Mouse (Mus musculus) frontal cortex, adult (tissue): ENCODE measurements around the gene Ankrd36.
"Not testable (repeated sequence)": the region's sequence is repeated elsewhere in the genome, so short reads cannot be mapped to it uniquely, and the experiment has no call there.

Experiments
- ATAC-seq: cut with Nextera tagmentation; 2 replicates; pipeline ENCODE4 v1.9.2; 2017; ENCODE audit warnings: mild to moderate bottlenecking, moderate library complexity, mixed read lengths; ENCODE audit not compliant: low TSS enrichment

Gene Ankrd36

GRCm38 (mm10) chr11:5569474-5569873 lies at the start of gene Ankrd36:
Gene Ankrd36 (plus strand): TSS chr11:5569684.
- no peak for ATAC-seq

DNA sequence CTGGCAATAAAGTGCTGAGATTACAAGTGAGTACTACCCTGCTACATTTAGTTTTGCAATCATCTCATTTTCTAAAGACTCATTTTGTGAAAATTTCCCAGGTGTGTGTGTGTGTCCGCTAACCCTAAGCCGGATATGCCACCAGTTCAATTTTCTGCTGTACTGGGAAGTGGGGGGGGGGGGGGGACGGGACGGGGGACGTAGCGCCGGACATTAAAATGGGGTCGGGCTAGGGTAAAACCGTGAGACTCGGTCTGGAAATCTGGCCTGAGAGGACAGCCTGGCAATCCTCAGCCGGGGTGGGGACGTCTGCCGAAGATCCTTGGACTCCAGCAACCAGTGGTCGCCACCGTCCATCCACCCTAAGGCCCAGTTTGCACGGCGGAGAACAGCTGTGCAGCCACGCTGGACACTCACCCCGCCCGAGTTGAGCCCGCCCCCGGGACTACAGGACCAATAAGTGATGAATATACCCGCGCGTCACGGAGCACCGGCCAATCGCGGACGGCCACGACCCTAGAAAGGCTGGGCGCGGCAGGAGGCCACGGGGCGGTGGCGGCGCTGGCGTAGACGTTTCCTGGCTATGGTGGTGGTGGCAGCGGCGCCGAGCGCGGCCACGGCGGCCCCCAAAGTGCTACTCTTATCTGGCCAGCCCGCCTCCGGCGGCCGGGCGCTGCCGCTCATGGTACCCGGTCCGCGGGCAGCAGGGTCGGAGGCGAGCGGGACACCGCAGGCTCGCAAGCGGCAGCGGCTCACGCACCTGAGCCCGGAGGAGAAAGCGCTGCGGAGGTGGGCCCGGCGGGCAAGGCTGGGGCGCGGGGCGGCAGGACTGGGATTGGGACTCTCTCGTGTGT lies 48.8 kb upstream of the Ankrd36 start, which contains the start of gene Xbp1:
TSS of gene Xbp1 (plus strand) at position 248 of the 854 bp plus-strand sequence.
- ATAC-seq = peak; percentile 92

DNA sequence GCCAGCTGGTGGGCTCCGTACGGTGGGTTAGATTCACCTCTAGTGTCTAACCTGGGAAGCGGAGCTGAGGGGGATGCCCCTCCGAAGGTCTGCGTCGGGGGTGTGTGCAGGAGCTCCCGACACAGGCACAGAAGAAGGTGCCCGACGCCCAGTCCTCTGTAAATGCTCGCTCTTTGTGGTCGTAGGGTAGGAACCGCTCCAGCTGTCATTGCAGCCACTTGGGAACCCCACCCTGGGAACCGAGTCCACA lies 48.3 kb upstream of the Ankrd36 start:
- no peak; the same call in 1 of the 2 replicates for ATAC-seq

- peak; percentile 74 for ATAC-seq
These were observed 47.8 kb upstream of the Ankrd36 start for GRCm38 (mm10) chr11:5521516-5522291.

DNA sequence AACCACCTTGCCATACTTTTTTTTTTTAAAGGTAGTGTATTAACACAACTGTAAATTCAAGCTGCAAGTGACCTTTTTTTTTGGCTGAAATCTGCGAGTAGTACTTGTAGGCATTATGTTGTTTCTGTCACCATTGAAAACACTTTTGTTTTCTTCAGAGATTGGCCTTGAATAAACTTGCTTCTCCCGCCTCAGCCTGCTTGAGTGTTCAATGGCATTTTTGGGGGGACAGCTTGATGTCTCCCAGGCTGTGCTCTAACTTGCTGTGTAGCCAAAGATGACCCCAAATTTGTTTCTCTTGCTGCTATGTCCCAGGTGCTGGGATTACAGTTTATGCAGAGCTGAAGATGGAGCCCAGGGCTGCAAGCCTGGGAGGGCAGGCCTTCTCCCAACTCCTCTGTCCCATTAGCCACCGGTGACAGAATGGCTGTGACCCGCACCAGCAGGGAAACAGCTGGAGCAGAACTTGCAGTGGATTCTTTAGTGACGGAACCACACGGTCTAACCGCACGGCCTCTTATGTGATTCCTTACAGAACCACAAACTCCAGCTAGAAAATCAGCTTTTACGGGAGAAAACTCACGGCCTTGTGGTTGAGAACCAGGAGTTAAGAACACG lies 46.6 kb upstream of the Ankrd36 start:
- ATAC-seq = no peak

DNA sequence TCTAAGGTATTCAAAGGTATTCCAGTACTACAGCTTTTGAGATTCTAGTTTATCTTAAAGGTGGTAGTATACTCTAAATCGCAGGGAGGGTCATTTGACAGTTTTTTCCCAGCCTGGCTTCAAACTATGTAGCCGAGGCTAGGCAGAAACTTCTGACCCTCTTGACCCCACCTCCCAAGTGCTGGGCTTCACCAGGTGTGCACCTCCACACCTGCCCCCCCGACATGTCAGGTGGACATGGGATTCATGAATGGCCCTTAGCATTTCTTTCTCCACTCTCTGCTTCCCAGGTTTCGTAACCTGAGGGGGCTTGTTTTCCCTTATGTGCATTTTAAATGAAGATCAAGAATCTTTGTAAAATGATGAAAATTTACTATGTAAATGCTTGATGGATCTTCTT lies 44.1 kb upstream of the Ankrd36 start:
- no peak for ATAC-seq

DNA sequence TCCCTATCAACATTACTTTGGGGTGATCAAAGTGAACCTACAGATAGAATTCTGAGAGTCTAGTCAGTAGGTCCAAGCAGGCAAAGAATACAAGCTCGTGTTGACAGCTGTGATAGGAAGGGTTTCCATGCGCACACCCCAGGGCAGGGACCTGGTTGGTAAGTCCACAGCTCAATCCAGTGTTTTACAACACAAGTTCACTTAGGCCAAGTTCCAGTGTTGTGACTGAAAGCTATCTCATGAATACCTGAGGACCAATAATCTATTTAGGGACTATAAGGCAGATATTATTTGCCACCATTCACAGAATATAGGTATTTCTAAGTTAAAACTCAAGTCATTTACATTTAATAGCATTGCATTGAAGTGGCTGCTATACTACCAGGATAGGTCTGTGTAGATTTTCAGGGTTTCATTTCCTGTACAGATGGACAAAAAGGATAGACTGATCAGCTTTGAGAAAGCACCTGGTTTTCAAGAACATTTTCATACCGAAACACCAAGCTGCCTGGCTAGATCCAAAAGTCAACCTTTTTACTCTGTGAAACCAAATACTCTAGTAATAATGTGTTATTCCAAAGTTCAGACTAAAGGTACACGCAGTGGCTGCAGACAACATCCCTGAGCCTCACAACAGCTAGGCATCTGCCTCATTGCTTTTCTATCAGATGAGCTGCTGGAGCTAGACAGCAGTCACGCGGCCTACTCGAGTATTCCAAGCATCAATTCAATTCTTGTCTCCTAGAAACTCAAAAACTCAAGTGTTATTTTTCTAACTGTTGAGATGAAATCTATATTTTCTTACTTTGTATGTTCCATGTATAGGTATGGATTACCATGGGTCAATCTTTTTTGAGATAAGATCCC lies 42.7 kb upstream of the Ankrd36 start:
- no peak for ATAC-seq

DNA sequence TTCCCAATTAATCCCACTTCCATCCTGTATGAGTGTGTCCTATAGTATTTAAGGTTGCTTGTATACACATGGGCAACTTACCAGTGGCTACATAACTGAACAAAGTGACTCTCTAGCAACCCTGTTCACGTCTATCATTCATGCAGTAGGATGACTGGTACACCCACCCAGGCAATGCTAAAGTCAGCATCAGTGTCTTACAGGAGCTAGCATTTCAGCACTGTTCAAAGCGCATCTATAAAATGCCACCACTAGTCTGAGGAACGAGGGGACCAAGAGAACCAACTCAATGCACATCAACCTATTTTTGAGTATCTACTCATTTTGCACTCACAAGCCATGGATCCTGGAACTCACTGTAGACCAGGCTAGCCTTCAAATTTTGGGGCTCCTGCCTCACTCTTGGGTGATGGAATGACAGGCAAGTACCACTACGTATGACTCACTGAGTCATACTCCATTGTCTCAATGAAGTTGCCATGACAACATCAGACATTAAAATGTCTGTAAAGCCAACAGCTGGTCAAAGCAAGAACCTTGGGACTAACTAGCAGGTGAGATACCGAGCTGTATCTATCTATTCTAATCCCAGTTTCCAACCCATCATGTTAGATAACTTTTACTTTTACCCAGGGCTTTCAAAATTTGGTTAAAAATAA lies 41.5 kb upstream of the Ankrd36 start:
- ATAC-seq = no peak

GRCm38 (mm10) chr11:5528841-5529240 lies 40.6 kb upstream of the Ankrd36 start:
- no peak for ATAC-seq

DNA sequence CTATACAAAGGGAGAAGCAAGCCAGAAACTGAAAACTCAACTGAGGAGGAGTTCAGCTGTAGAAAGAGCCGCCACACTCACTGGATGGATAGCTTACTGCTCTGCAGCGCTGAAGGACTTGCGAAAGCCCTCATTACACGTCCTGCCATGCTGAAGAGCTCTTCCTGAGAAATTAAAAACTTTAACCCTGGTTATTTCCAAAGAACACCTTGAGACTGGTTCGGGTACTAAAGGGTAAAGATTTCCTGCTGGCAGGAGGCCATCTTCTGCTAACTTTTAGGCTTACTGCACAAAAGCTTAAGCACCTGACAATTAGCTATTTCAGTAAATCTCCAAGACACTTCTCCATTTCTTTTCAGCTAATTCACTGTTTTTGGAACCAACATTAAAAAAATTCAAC lies 39.3 kb upstream of the Ankrd36 start:
- ATAC-seq = no peak

DNA sequence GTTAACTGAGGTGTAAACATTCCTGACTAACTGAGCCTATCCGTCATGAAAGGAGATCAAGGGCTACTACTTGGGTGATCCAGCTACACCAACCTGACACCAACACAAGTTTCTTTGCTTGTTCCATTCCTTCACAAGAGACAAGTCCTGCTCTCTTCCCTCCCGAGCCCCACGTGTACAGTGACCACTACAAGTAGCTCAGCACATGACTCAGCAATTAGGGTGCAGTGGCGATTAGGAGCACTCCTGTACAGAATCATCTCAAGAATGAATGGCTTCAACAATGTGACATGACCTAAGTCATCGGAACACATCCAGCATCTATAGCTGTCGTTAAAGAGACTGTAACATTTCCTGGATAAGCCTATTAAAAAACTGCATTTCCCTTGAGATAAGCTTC lies 38.8 kb upstream of the Ankrd36 start:
- ATAC-seq = no peak

DNA sequence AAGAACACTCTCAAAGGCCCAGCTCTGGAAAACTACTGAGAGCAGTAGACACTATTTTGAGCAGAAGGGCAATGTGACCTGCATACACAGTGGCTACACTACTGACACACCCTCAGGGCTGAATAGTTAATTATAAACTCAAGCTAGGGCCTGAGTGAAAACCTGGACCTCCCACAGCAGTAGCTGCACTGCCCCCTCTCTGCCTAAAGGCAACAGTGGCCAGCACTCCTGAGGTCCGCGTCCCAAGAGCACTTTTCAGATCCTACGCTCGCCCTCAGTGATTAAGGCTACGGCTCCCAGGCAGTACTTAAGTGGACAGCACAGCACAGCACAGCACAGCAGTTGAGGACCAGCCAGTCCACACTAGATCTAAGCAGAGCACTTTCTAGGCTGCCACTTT lies 36.4 kb upstream of the Ankrd36 start:
- no peak; the same call in 1 of the 2 replicates for ATAC-seq

DNA sequence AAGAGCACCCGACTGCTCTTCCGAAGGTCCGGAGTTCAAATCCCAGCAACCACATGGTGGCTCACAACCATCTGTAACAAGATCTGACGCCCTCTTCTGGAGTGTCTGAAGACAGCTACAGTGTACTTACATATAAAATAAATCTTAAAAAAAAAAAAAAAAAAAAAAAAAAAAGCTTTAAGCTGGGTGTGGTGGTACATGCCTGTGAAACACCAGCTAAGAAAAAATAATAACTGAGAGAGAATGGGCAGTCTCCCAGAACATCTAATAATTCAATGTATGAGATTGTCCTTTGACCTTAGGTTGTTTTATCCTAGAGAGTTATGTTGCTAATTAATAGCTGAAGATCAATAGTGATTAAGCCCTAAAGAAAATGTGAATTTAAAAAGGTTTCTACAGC lies 32.0 kb upstream of the Ankrd36 start:
- not testable (repeated sequence) for ATAC-seq

GRCm38 (mm10) chr11:5540331-5540730 lies 29.2 kb upstream of the Ankrd36 start:
- ATAC-seq = no peak

DNA sequence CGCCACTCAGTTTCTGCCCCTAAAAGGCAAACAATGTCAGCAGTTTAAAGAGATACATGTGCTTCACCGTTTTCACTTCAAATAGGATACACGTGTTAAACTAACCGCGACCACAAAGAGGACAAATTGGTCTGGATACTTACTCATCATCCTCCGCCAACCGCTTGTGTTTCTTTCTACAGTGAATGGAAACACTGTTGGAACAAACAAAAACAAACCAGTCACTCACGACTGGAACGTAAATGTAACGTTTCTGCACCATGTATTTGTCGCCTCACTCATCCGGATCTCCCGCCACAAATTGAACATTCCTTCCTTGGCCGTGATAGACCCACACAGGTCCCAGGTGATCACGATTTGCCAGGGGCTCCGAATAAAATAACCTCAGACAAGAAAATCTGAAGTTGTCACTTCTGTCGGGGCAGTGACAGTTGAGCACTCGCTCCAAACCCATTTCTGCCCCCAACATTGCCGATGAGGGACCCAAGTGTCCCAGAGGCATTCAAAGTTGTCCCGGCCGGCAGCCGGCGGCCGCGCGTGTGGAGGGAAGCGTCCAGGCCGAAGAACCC lies 28.2 kb upstream of the Ankrd36 start:
- ATAC-seq = peak; percentile 3; the same call in 1 of the 2 replicates

DNA sequence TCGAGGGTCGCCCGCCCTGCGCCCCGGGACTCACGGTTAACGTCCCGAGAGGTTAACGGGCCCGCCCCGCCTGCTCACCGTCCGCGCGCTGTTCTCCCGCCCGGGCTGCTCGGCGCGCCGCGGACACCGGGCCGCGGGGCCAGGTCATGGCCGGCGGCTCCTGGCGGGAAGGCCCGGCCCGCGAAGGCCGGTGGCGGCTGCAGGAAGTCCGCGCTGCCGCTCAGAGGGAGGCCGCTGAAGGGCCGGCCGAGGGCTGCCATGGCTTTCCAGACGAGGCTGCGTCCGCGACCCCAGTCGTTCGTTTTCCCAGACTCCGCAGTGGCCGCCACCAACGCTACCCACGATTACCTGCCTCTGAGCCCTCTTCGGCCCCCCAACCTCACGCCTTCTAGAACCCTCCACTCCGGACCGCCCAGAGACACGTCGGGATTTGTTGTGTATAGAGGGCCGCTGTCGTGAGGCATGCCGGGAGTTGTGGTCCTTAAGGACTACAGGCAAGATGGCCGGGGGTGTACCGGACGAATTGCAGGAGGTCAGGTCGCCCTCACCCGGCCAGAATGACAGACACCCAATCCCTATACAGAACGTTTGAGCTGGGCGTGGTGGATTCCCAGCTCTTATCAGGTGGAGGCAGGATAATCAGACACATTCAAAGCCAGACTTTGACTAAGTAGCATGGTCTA lies 27.5 kb upstream of the Ankrd36 start, which contains the start of gene Ccdc117:
TSS of gene Ccdc117 (minus strand) at position 389 of the 683 bp plus-strand sequence.
- ATAC-seq = peak; percentile 99

GRCm38 (mm10) chr11:5542482-5543185 lies 26.9 kb upstream of the Ankrd36 start:
- no peak for ATAC-seq

DNA sequence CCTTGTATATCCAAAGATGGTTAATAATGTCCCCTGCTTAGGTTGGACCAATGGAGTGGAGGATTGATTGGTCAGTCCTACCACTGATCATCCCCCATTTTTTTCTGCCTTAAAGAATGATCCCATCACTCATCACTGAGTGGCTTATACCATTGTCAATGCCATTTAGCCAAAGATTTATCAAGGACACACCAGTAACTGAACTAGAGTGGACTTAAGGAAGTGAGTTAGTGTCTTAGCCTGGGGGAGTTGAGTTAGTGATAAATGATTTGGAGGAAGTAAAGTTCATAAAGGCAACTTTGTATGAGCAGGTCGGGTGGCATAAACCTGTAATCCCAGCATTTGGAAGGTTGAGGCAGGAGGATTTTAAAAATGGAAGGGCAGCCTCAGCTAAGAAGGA lies 26.2 kb upstream of the Ankrd36 start:
- no peak for ATAC-seq

- not testable (repeated sequence) for ATAC-seq
These were observed 24.8 kb upstream of the Ankrd36 start for GRCm38 (mm10) chr11:5544709-5545108.
